Mouse (Mus musculus) C2C12 (cell line): ENCODE results near the gene Ap2m1. TPM values are rescaled to one million over a fixed set of nuclear protein-coding genes. Genes with fewer than 3 reads are reported as not detected.

Source experiments
- H3K27me3 ChIP-seq: one replicate; pipeline ENCODE4 v1.6.1; 2011; ENCODE audit not compliant: control insufficient read depth, insufficient read depth, insufficient read length
- H3K36me3 ChIP-seq: one replicate; pipeline ENCODE4 v1.6.1; 2011; ENCODE audit not compliant: control insufficient read depth, insufficient read depth
- H3K4me3 ChIP-seq: one replicate; pipeline ENCODE4 v1.5.1; 2011; ENCODE audit warnings: mild to moderate bottlenecking, control low read depth; ENCODE audit not compliant: poor library complexity, insufficient read depth, severe bottlenecking
- H3K79me2 ChIP-seq: one replicate; pipeline ENCODE4 v1.6.1; 2011; ENCODE audit not compliant: control insufficient read depth, insufficient read depth
- H3K79me3 ChIP-seq: one replicate; pipeline ENCODE4 v1.6.1; 2011; ENCODE audit warnings: low read depth, control low read depth
- H3ac ChIP-seq: one replicate; pipeline ENCODE3; 2011; ENCODE audit warnings: low read depth; ENCODE audit not compliant: control insufficient read depth, insufficient read length
- CEBPB ChIP-seq: IDR thresholded peaks from one replicate; pipeline ENCODE4 v1.6.1; 2011; ENCODE audit warnings: low read depth, mild to moderate bottlenecking, control low read depth, moderate library complexity
- CTCF ChIP-seq: IDR thresholded peaks from one replicate; pipeline ENCODE4 v1.5.1; 2011; ENCODE audit not compliant: control insufficient read depth, insufficient read depth, insufficient read length
- FOSL1 ChIP-seq: IDR thresholded peaks from one replicate; pipeline ENCODE4 v1.8.0; 2011; ENCODE audit warnings: mild to moderate bottlenecking, low read length; ENCODE audit not compliant: poor library complexity, insufficient read depth, severe bottlenecking
- MAX ChIP-seq: IDR thresholded peaks from one replicate; pipeline ENCODE4 v1.6.1; 2011; ENCODE audit warnings: mild to moderate bottlenecking, control low read depth
- MYOD1 ChIP-seq: IDR thresholded peaks from one replicate; pipeline ENCODE4 v1.6.1; 2011; ENCODE audit warnings: low read depth; ENCODE audit not compliant: control insufficient read depth, insufficient read length
- MYOG ChIP-seq: IDR thresholded peaks from one replicate; pipeline ENCODE4 v1.6.1; 2011; ENCODE audit not compliant: control insufficient read depth, insufficient read length; ENCODE audit errors: extremely low read depth
- USF1 ChIP-seq: IDR thresholded peaks from one replicate; pipeline ENCODE4 v1.6.1; 2011; ENCODE audit warnings: low read depth, mild to moderate bottlenecking, control low read depth, moderate library complexity
- polyA plus RNA-seq: library from polyadenylated mRNA; unstranded; fragments of >200 nt; fragmentation: generic; extraction: Trizol; gene quantifications from one replicate; pipeline ENCODE4 v1.2.1, GENCODE M21; 2012; ENCODE audit warnings: missing spikeins

Ap2m1 gene
- polyA plus RNA-seq, 1 experiment: 556 TPM

DNA sequence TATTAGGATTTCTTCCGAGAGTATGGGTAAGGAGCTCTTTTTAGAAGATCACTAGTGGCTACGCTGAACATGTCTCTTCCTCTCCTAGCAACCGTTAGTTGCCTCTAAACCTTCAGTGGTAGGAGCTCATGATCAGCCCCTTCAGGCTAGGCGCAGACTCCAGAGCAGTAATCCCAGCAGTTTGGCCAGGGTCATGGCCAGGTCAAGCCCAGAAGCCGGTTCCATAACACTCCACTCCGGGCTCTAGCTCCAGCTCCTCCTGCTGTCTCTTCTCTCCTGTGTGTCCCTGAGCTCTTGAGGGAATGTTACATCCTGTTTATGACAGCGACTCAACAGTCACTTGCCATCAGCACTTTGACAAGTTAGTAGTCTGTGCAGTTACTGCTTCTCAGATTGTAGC, 22.1 kb downstream of the Ap2m1 start:
- H3K27me3 ChIP-seq: no peaks in the 10 kb centered on the region
- H3K4me3 ChIP-seq: no peak overlapping the region
- no peak overlapping the region for H3ac ChIP-seq
- no peaks in the 10 kb centered on the region for H3K79me2 ChIP-seq
- TF ChIP-seq MYOG: no peak
- no peak for TF ChIP-seq CTCF
- TF ChIP-seq MAX: no peak
- peaks cover 78% of the 10 kb centered on the region for H3K36me3 ChIP-seq
- no peaks in the 10 kb centered on the region for H3K79me3 ChIP-seq

DNA sequence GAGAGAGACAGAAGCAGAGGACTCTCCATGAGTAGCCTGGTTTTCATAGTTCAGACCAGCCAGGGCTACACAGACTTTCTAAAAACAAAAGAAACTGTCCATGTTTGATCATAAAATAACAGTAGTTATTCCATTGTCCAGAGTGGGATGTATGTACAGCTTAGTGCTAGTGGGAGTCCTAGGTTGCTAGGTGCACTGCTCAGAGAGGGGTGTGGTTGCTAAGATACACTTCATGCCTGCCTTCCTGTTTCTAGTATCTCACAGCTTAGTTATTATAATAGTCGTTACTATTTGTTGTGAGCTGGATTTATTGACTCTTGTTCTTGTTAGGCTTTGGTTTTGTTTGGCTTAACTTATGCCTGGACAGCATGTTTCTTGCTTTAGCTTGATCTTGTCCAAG, 29.8 kb downstream of the Ap2m1 start:
- no peaks in the 10 kb centered on the region for H3K79me3 ChIP-seq
- H3ac ChIP-seq: no peak overlapping the region
- peaks cover 27% of the 10 kb centered on the region for H3K36me3 ChIP-seq
- H3K79me2 ChIP-seq: no peaks in the 10 kb centered on the region
- no peaks in the 10 kb centered on the region for H3K27me3 ChIP-seq
- TF ChIP-seq CEBPB (no peak), MAX (no peak), USF1 (no peak), MYOD1 (no peak), CTCF (no peak), FOSL1 (no peak), MYOG (no peak)
- no peak overlapping the region for H3K4me3 ChIP-seq

DNA sequence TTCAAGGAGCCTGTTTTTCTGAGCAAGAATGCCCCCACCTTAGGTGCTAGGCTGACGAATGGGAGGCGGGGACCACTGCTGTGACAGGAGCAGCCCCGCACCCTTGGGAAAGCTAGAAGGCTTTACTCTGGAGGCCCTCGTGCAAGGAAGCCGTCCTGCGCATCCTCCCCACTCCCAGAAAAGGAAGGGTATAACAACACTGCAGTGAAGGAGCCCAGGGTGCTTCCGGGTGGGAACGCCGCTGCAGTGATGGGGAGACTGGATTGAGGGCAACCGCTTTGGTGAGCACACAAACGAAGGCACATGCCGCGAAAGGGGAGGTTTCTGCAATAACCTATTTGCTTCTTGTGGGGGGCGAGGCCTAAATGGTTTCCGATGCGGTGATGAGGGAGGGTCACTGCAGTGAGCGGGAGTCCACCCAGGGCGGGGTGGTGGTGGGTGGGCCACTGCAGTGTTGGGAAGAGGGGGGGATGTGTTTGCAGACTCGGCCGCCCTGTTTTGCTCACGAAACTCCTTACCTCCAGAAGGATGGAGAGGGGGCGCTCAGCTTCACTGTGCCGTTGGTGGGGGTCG, 54.2 kb downstream of the Ap2m1 start, which contains the start of gene Vwa5b2:
TSS of gene Vwa5b2 (plus strand) at position 106 of the 573 bp plus-strand sequence.
- Histone ChIP-seq H3K36me3 (no peaks in the 10 kb centered on the region), H3K27me3 (peaks cover 63% of the 10 kb centered on the region), H3K4me3 (no peak within 1 kb of the TSS), H3K79me2 (no peaks in the 10 kb centered on the region), H3K79me3 (no peaks in the 10 kb centered on the region), H3ac (peak within 1 kb of the TSS; percentile 25)
- TF ChIP-seq CTCF (no peak), MYOG (no peak), MYOD1 (no peak), USF1 (no peak), CEBPB (no peak), MAX (no peak), FOSL1 (no peak)

DNA sequence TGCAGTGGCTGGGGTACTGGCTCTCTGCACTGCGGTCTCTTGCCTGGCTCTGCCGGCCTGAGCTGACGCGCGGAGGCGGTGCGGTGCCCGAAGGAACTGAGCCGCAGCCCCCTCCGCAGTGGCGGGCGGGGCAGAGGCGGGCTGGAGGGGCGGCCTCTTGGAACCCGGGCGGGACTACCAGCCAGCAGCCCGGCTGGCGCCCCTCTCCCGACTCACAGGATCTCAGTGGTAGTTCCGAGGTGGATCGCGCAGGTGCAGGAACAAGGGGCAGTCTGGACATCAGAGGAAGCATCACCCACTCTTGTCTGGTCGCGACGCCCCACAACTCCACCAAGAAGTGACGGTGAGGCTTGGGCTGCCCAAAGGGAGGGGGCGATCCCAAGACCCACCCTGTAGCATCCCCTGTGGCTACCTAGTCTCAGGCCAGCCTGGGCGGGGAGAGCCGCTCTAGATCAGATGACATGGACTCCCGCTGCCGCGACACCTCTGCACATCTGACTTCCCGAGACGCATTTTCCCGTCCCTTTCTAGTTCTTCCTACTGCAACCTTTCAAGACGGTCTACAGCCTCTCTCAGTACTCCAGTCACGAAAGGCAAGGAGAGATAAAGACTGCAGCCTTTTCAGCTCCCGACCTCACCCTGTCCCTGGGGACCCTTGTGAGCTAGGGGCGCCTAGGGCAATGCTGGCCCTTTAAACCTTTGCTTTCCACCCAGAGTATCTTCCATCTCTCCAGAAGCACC, 54.8 kb downstream of the Ap2m1 start:
- TF ChIP-seq USF1 (no peak), MYOG (no peak), FOSL1 (no peak), MYOD1 (no peak), CTCF (no peak), CEBPB (no peak), MAX (no peak)
- Histone ChIP-seq H3K79me2 (no peaks in the 10 kb centered on the region), H3K36me3 (no peaks in the 10 kb centered on the region), H3ac (peak overlapping the region; percentile 25), H3K4me3 (no peak overlapping the region), H3K79me3 (no peaks in the 10 kb centered on the region), H3K27me3 (peaks cover 68% of the 10 kb centered on the region)

DNA sequence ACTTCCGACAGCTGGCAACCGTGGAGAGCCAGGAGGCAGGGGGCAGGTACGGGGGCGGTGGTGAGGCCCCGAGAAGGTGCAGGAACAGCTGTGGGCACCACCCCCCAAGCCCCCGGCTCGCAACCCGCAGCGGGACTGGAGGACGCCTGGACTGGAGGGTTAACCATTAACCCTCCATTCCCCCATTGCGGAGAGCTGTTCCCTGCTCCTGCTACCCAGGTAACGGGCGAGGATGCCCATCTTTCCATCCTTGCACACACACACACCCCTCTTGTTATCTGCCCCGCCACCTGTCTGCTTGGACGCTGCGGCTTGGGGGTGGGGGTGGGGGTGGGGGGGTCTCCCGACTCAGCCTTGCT, 55.4 kb downstream of the Ap2m1 start:
- Histone ChIP-seq H3K79me2 (no peaks in the 10 kb centered on the region), H3K27me3 (peaks cover 71% of the 10 kb centered on the region), H3K36me3 (no peaks in the 10 kb centered on the region), H3ac (no peak overlapping the region), H3K79me3 (no peaks in the 10 kb centered on the region), H3K4me3 (no peak overlapping the region)
- TF ChIP-seq CTCF (no peak), CEBPB (no peak), USF1 (no peak), MYOG (no peak), MAX (no peak), FOSL1 (no peak), MYOD1 (no peak)
